Mouse (Mus musculus) ovary, postnatal 10 days (tissue): ENCODE data around the gene Drc7.
"Not testable (repeated sequence)": the region's sequence is repeated elsewhere in the genome, so short reads cannot be mapped to it uniquely, and the experiment has no call there.

ENCODE experiments used
- DNase-seq: peaks from one replicate; pipeline ENCODE4 v3.0.0; 2022; ENCODE audit warnings: low spot score

The Drc7 gene

DNA sequence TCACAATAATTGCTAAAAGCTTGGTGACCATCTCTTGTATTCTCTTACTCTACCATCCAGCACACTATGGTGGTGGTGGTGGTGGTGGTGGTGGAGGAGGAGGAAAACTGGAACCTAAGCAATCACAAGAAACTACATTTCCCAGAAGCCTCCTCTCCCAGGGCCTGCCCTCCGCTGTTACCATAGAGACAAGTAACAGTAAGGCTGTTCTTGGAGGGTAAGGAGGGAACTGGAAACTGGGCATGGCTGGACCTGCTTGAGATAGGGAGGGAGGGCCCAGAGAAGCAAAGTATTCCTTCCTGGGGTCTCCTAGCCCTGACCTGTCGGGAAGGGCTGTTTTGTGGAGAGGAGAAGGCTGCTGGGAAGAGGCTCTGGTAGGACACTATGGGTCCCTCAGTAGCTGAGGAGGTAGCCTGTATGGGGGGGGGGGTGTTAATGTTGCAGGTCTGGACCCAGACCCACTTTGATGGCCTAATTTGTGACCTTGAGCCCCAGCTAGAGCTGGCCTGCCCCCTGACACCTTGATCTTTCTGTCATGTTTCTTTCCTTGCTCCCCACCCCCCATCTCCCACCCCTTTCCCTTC, at the start of gene Drc7:
Drc7 (plus strand) TSS at position 177 of the 584 bp plus-strand sequence.
- no peak for DNase-seq

- no peak for DNase-seq
These were observed 42.4 kb upstream of the Drc7 start for GRCm38 (mm10) chr8:95012442-95012919.

- no peak for DNase-seq
These were observed 39.0 kb upstream of the Drc7 start for GRCm38 (mm10) chr8:95015866-95016265.

GRCm38 (mm10) chr8:95016684-95017083, 38.2 kb upstream of the Drc7 start:
- DNase-seq = no peak

GRCm38 (mm10) chr8:95017451-95017850, 37.5 kb upstream of the Drc7 start, which contains the start of gene Adgrg3:
TSS of gene Adgrg3 (plus strand) at chr8:95017692.
- no peak for DNase-seq

GRCm38 (mm10) chr8:95017969-95018635, 36.8 kb upstream of the Drc7 start:
- DNase-seq = no peak

DNA sequence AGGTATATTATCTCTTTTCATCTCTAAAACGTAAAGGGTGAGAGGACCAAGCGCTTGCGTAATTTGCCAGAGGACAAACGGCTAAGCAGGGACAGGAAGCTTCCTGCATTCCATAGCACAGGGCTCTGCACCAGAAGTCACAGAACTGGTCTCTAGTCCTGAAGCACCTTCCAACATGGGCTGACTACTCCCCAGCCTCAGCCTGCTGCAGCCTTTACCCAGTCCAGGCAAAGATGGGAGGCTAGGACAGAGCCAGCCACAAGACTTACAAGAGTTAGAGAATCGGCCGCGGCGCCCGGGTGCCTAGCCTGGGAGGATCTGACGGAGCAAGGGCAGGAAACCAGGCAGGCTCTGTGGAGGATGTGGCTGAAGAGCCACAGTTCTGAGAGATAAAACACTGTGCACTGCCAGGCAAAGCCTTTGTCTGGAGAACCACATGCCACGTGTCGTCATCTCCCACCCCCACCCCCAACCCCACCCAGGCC, 34.6 kb upstream of the Drc7 start:
- DNase-seq = no peak

GRCm38 (mm10) chr8:95020821-95021220, 34.1 kb upstream of the Drc7 start:
- no peak for DNase-seq

- DNase-seq = no peak
These were observed 31.7 kb upstream of the Drc7 start for GRCm38 (mm10) chr8:95023201-95023600.

GRCm38 (mm10) chr8:95024387-95024786, 30.5 kb upstream of the Drc7 start:
- no peak for DNase-seq

- DNase-seq = no peak
These were observed 29.5 kb upstream of the Drc7 start for GRCm38 (mm10) chr8:95025421-95025820.

GRCm38 (mm10) chr8:95028391-95028790, 26.5 kb upstream of the Drc7 start:
- DNase-seq = not testable (repeated sequence)

- no peak for DNase-seq
These were observed 17.6 kb upstream of the Drc7 start for GRCm38 (mm10) chr8:95037106-95037925.

GRCm38 (mm10) chr8:95041883-95042784, 12.8 kb upstream of the Drc7 start:
- DNase-seq = no peak

DNA sequence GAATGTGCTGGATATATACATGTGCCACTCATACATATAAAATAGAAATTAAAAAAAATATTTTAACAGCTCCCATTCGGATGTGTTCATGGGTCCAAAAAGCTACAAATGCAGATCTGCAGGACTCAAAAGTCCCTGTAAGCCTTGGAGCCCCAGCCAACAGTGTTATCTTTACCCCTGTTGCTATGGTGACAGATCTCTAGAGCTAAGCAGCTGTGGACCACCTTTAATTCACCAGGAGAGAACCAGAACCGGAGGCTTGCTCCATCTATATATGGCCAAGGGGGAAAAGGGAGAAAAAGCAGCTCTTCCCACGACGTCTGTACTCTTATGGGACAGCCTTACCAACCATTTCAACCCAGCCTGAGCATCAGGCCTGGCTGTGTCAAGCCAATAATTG, 10.1 kb upstream of the Drc7 start:
- DNase-seq = no peak

DNA sequence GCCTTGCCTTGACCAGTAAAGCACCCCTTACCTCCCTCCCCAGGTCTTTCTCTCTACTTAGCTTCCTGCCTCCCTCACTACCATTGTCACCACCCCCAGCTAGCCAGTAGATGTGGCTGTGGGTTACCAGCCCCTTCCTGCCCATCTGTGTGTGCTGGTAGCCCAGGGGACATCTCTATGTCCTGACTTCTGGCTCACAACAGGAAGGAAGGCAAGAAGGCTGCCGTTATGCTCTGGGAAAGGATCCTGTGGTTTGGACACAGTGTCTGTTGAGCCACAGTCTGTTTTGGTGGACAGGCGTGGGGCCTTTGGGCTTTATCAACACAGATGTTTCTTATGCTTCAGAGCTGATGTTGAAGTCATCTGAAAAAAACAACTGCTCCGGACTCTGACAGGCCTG, 7.9 kb upstream of the Drc7 start:
- DNase-seq = no peak

GRCm38 (mm10) chr8:95047884-95048680, 6.8 kb upstream of the Drc7 start:
- DNase-seq = no peak

DNA sequence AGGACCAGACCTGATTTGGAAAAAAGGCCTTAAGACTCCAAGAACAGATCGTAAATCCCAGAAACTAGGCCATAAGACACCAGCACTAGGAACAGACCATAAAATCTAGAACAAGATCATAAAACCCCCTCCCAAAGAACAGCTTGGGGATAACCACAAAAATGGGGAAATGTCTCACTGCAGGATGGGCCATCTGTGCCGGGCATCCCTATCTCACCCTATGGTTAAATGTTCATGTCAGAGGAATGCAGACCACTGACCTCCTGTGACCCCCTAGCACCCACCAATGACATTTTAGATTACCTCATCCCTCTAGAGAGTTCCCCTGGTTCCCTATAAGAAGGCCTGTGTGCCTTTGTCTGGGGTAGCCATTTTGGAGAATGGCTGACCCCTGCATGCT, 5.3 kb upstream of the Drc7 start:
- DNase-seq = no peak

DNA sequence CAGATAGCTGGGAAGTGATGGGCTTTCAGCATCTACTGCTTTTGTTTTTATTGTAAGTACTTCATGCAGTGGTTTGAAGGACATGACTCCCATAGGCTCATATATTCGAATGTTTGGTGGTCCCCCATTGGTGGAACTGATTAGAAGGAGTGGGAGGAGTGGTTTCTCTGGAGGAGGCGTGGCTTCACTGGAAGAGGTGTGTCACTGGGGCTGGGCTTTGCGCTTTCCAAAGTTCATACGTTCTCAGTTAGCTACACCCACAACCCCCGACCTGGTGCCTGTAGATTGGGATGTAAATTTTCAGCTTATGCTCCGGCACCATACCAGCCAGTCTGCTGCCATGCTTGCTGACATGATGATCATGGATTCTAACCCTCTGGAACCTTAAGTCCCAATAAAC, 465 bp upstream of the Drc7 start:
- no peak for DNase-seq

- no peak for DNase-seq
These were observed 1.5 kb downstream of the Drc7 start for GRCm38 (mm10) chr8:95056414-95056813.

DNA sequence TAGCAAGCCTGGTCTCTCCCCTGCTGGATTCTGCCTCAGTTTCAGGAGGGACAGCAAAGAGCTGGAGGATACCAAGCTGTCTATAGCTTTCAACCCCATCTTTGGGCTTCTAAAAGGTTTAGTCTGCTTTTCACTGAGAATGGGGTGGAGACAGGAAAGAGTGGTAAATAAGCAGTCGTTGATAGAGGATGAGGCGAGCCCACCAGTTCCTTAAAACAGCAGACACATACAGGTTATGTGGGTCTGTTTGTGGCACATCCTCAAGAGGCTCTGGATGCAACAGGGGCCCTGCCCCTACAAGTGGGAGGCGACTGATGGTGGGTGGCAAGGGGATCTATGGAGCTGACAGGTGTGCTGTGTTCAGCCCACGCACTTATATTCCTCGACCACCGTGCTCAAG, 3.8 kb downstream of the Drc7 start:
- DNase-seq = no peak
